Mouse (Mus musculus) E14TG2a.4 (cell line): ENCODE measurements around the gene Tpm3.
A peak's percentile ranks its signal among the peaks of the same experiment; 100 is the strongest.

ENCODE experiments used
- H3K27me3 ChIP-seq: 2 replicates; pipeline ENCODE4 v1.6.1; 2014; ENCODE audit warnings: low read length, control low read depth; ENCODE audit not compliant: insufficient read depth
- H3K36me3 ChIP-seq: 2 replicates; pipeline ENCODE4 v1.6.1; 2014; ENCODE audit warnings: low read length, control low read depth; ENCODE audit not compliant: insufficient read depth
- H3K4me1 ChIP-seq: replicated peaks from 2 replicates; pipeline ENCODE4 v1.6.1; 2014; ENCODE audit warnings: low read depth, low read length, control low read depth
- H3K4me3 ChIP-seq: replicated peaks from 2 replicates; pipeline ENCODE4 v1.5.1; 2014; ENCODE audit warnings: mild to moderate bottlenecking, low read length
- H3K9me3 ChIP-seq: 2 replicates; pipeline ENCODE4 v1.6.1; 2014; ENCODE audit warnings: low read length, control low read depth
- CTCF ChIP-seq: conservative IDR thresholded peaks from 2 replicates; pipeline ENCODE4 v1.5.1; 2014; ENCODE audit warnings: low read length
- NANOG ChIP-seq: IDR thresholded peaks from 2 replicates; pipeline ENCODE4 v1.6.1; 2014; ENCODE audit warnings: borderline replicate concordance, low read length, mixed read lengths
- POU5F1 ChIP-seq: IDR thresholded peaks from 2 replicates; pipeline ENCODE4 v1.6.1; 2014; ENCODE audit warnings: low read length, borderline replicate concordance

Tpm3 gene

DNA sequence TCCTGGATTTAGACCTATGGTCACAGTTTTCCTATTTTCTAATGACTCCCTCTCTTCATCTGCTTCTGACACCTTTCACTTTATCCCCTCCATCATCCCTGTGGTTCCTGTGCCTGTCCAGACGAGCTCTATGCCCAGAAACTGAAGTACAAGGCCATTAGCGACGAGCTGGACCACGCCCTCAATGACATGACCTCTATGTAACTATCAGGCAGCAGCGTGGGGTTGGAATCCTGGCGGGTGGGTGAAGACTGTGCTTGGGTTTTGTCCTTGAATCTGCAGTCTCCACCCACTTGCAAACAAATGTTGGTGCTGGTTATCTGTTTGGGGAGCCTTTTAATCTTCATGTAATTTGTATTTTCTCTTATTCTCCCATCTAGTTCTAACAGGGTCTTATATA, 18.4 kb downstream of the Tpm3 start:
- Histone ChIP-seq H3K27me3 (no peaks in the 10 kb centered on the region), H3K9me3 (no peaks in the 10 kb centered on the region), H3K4me1 (peaks cover 95% of the 10 kb centered on the region), H3K36me3 (peaks cover 100% of the 10 kb centered on the region), H3K4me3 (no peak overlapping the region)
- TF ChIP-seq POU5F1 (no peak), CTCF (no peak), NANOG (no peak)

DNA sequence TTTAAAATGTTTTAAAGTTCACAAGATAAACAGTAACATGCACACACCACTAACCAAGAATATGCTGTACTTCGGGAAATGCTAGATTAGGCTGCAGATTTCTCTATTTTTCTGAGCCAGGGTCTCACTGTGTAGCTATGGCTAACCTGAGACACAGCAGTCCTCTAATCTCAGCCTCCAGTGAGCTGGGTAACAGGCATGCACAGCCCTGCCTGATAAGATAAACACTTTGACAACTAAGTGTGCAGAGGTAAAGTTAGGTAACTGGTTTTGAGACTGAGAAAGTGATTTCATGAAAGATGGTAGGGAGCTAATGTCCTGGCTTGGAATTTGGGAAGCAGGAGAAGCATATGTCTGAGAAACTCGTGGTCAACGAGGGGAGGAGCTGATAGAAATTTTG, 22.0 kb downstream of the Tpm3 start:
- Histone ChIP-seq H3K9me3 (no peaks in the 10 kb centered on the region), H3K4me1 (peaks cover 89% of the 10 kb centered on the region), H3K36me3 (peaks cover 100% of the 10 kb centered on the region), H3K4me3 (no peak overlapping the region), H3K27me3 (no peaks in the 10 kb centered on the region)
- TF ChIP-seq NANOG = no peak
- no peak for TF ChIP-seq POU5F1
- no peak for TF ChIP-seq CTCF

DNA sequence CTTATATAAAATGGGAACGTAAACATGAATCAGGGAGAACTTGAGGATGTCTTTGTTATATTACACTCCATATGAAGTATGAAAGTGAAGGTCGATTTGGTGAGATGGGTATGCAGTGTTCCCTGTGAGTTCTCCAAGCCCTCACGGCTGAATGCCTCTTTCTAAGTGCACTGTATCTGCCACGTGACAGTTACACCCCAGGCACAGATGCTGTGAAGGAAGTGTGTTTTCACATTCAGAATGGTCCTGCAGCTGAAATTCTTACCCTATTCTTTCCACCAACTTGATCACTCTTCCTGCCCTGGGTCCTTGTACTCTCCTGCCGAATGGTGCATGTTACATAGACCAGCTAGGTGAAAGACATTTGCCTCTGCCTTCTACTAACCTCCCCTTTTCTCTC, 25.5 kb downstream of the Tpm3 start:
- H3K4me3 ChIP-seq = 0 out of 2 replicates have a peak overlapping the region, but pooled peaks have one; percentile 14
- peaks cover 83% of the 10 kb centered on the region for H3K4me1 ChIP-seq
- H3K27me3 ChIP-seq = no peaks in the 10 kb centered on the region
- TF ChIP-seq CTCF (no peak), NANOG (no peak), POU5F1 (no peak)
- H3K36me3 ChIP-seq = peaks cover 95% of the 10 kb centered on the region
- no peaks in the 10 kb centered on the region for H3K9me3 ChIP-seq

DNA sequence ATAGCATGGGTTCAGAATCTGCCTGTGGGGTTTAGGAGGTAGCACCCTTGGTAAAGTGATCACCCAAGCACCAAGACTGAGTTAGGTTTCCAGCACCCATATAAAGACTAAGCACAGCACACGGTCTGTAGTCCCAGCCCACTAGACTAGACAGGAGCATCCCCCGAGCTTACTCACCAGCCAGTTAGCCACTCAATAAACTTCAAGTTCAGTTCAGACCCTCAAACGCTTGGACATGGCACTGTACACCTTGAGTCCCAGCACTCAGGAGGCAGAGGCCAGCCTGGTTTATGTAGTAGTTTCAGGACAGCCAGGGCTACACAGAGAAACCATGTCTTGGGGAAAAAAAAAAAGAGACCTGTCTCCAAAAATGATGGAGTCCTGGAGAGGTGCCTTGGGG, 28.6 kb downstream of the Tpm3 start:
- no peak overlapping the region for H3K4me3 ChIP-seq
- no peaks in the 10 kb centered on the region for H3K27me3 ChIP-seq
- TF ChIP-seq NANOG = no peak
- no peak for TF ChIP-seq POU5F1
- TF ChIP-seq CTCF = no peak
- H3K36me3 ChIP-seq = peaks cover 66% of the 10 kb centered on the region
- H3K9me3 ChIP-seq = no peaks in the 10 kb centered on the region
- peaks cover 73% of the 10 kb centered on the region for H3K4me1 ChIP-seq

DNA sequence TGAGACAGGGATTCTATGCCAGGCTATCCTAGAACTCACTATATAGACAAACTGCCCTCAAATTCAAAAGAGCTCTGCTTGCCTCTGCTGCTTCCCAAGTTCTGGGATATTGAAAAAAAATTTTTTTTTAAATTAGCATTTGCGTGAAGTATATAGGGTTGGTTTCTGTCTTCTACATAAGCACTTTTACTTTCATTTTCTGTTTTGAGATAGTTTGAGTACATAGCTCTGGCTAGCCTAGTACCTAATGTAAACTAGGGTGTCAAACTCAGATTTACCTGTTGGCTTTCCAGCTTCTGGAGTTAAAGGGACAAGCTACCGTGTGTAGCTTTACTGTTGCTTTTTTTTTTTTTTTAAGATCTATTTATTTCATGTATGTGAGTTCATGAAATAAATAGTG, 29.2 kb downstream of the Tpm3 start:
- Histone ChIP-seq H3K9me3 (no peaks in the 10 kb centered on the region), H3K36me3 (peaks cover 60% of the 10 kb centered on the region), H3K4me3 (no peak overlapping the region), H3K27me3 (no peaks in the 10 kb centered on the region), H3K4me1 (peaks cover 69% of the 10 kb centered on the region)
- no peak for TF ChIP-seq POU5F1
- no peak for TF ChIP-seq NANOG
- TF ChIP-seq CTCF = no peak

DNA sequence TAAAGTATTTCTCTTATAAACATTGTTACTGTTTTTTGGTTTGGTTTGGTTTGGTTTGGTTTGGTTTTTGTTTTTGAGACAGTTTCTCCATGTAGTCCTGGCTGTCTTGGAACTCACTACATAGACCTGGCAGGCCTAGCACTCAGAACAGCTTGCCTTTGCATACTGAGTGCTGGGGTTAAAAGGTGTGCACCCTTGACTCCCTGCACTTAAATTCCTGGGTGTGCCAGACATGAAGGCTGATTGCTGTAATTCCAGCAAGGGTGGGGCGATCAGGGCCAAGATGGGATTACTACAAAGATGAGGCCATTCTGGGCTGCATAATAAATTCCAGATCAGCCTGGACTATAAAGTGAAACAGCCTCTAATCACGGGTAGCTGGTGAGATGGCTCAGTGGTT, 29.8 kb downstream of the Tpm3 start:
- Histone ChIP-seq H3K36me3 (peaks cover 55% of the 10 kb centered on the region), H3K4me1 (peaks cover 67% of the 10 kb centered on the region), H3K9me3 (no peaks in the 10 kb centered on the region), H3K27me3 (no peaks in the 10 kb centered on the region), H3K4me3 (no peak overlapping the region)
- no peak for TF ChIP-seq POU5F1
- no peak for TF ChIP-seq NANOG
- no peak for TF ChIP-seq CTCF

DNA sequence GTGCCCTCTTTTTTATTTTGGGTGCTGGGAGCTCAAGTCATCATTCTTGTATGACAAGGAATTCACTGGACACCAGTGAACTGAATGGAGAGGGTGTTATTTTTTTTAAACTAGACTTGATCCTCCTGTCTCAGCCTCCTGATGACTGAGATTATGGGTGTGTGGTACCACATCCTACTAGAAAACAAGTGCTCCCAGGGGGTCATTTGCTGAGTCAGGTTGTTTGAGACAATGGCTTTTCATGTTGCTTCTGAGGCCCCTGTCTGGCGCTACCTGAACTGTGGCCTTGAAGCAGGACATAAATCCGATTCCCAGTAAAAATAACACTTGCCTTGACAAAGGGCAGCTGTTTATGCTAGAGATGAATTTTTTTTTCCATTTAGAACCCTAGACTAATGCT, 30.7 kb downstream of the Tpm3 start:
- peaks cover 58% of the 10 kb centered on the region for H3K4me1 ChIP-seq
- no peak overlapping the region for H3K4me3 ChIP-seq
- H3K9me3 ChIP-seq = no peaks in the 10 kb centered on the region
- TF ChIP-seq CTCF = no peak
- TF ChIP-seq NANOG = no peak
- no peak for TF ChIP-seq POU5F1
- H3K27me3 ChIP-seq = no peaks in the 10 kb centered on the region
- H3K36me3 ChIP-seq = peaks cover 45% of the 10 kb centered on the region

DNA sequence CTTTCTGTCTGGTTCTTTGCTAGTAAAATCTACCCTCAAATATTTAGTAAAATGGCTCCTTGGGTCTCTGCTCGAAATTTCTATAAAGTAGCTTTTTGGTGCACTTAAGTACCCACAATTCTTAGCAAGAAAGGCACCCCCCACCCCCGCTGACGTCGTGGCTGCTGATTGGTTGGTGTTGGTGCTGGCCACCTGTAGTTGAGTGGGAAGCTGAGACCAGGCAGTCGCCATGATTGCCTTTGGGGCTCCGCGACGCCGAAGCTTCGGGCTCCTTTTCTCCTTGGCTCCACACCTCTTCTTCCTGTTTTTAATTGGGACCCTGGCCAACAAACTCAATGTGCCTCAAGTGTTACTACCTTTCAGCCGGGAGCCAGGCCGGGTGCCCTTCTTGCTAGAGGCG, 31.5 kb downstream of the Tpm3 start, which contains the start of gene Nup210l:
Gene Nup210l, plus strand, starts transcription at position 195 of the 400 bp plus-strand sequence.
- Histone ChIP-seq H3K4me1 (peaks cover 50% of the 10 kb centered on the region), H3K36me3 (peaks cover 38% of the 10 kb centered on the region), H3K9me3 (no peaks in the 10 kb centered on the region), H3K27me3 (no peaks in the 10 kb centered on the region), H3K4me3 (no peak within 1 kb of the TSS)
- TF ChIP-seq NANOG = no peak
- TF ChIP-seq CTCF = no peak
- TF ChIP-seq POU5F1 = no peak

DNA sequence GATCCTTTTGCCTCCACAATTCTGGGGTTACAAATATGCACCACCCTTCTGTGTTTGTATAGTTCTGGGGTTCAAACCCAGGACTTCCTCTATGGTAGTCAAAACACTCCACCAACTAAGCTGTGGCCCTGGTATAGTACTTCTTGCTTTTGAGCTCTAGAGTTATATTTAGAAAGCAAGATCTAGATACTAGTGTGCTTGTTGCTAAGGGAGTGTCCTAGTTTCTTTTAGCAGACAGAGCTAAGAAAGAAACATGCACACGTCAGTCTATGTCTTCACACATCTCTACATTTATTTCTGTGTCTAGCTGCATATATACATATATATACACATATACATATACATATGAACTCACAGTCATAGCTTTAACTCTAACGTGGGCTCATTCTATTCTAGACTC, 39.3 kb downstream of the Tpm3 start:
- no peaks in the 10 kb centered on the region for H3K27me3 ChIP-seq
- no peak overlapping the region for H3K4me3 ChIP-seq
- H3K4me1 ChIP-seq = 0 out of 2 replicates have a peak, but pooled peaks cover 3% of the 10 kb centered on the region
- H3K9me3 ChIP-seq = no peaks in the 10 kb centered on the region
- no peaks in the 10 kb centered on the region for H3K36me3 ChIP-seq
- TF ChIP-seq NANOG (no peak), CTCF (no peak), POU5F1 (no peak)

DNA sequence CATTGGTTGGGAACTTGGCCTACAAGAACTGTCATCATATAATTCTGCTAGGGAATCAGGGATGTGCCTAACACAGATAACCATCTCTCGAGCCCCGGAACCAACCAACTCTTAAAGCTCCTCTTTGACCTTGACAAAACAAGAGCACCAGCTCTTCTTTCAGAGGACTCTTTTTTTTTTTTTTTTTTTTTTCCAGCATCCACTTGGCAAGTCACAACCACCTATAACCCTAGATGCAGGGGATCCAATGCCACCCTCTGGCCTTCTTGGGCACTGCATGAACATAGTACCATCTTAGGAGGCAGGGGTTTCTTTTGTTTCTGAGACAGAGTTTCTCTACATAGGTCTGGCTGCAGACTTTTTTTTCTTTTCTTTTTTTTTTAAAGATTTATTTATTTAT, 41.9 kb downstream of the Tpm3 start:
- Histone ChIP-seq H3K9me3 (no peaks in the 10 kb centered on the region), H3K27me3 (no peaks in the 10 kb centered on the region), H3K4me1 (peaks cover 8% of the 10 kb centered on the region), H3K36me3 (no peaks in the 10 kb centered on the region), H3K4me3 (no peak overlapping the region)
- TF ChIP-seq CTCF (peak; percentile 8), POU5F1 (no peak)
